Mouse (Mus musculus): ENCODE measurements around the gene Bysl. TPM values are rescaled to one million over a fixed set of nuclear protein-coding genes. Genes with fewer than 3 reads are reported as not detected.

The Bysl gene
- polyA plus RNA-seq, 1 experiment from 2014 or later = 31.9 TPM

GRCm38 (mm10) chr17:47554621-47555020 lies 56.7 kb downstream of the Bysl start:
- no peak for ATAC-seq
- WGBS = 76% methylated on average over 9 of the region's 10 CpGs
- no peaks in the 10 kb centered on the region for H3K27me3 ChIP-seq

DNA sequence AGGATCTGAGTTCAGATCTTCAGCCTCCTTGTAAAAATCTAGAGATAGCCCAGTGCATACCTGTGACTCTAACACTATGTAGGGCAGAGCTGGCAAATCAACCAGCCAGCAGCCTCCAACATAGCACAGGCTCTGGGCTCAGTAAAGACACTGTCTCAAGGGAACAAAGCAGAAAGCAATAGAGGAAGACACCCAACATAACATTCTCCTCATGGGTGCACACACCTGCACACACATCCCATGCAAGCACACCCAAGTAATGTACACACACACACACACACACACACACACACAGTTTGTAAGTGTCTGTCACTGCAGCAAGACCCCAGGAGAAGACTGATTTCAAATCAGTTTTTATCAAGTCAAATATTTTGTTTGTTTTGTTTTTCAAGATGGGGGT lies 58.3 kb downstream of the Bysl start:
- no peak overlapping the region for H3K4me3 ChIP-seq (replicated peaks)
- ATAC-seq = no peak

More at GRCm38 (mm10) chr17:47554621-47555020, 56.7 kb downstream of the Bysl start:
- Histone ChIP-seq H3K4me2 (replicated peaks) (no peak overlapping the region), H3K9me3 (no peaks in the 10 kb centered on the region), H3K9ac (replicated peaks) (no peak overlapping the region), H3K27ac (no peak overlapping the region), H3K4me3 (replicated peaks) (no peak overlapping the region), H3K36me3 (no peaks in the 10 kb centered on the region), H3K4me1 (replicated peaks) (no peaks in the 10 kb centered on the region)

GRCm38 (mm10) chr17:47551049-47551448 lies 60.2 kb downstream of the Bysl start:
- Histone ChIP-seq H3K9me3 (no peaks in the 10 kb centered on the region), H3K27me3 (no peaks in the 10 kb centered on the region), H3K4me2 (replicated peaks) (no peak overlapping the region), H3K4me1 (replicated peaks) (no peaks in the 10 kb centered on the region), H3K9ac (replicated peaks) (no peak overlapping the region), H3K27ac (no peak overlapping the region), H3K4me3 (replicated peaks) (no peak overlapping the region), H3K36me3 (no peaks in the 10 kb centered on the region)
- no peak for ATAC-seq
- 78% methylated on average over 7 of the region's 7 CpGs for WGBS

More for the DNA sequence above, 58.3 kb downstream of the Bysl start:
- Histone ChIP-seq H3K27ac (no peak overlapping the region), H3K36me3 (no peaks in the 10 kb centered on the region), H3K4me1 (replicated peaks) (no peaks in the 10 kb centered on the region), H3K9ac (replicated peaks) (no peak overlapping the region), H3K4me2 (replicated peaks) (no peak overlapping the region), H3K9me3 (no peaks in the 10 kb centered on the region), H3K27me3 (no peaks in the 10 kb centered on the region)

Other genes with a start within 250 kb of the Bysl start
- gene Mrps10, start 242.6 kb downstream of the Bysl start, polyA plus RNA-seq (2015; fragmentation: Nextera tagmentation; extraction: Ambion mirVana) = 76.8 and 81.0 TPM in 2 replicates
- gene Guca1b, start 226.1 kb downstream of the Bysl start, polyA plus RNA-seq (2015; fragmentation: Nextera tagmentation; extraction: Ambion mirVana) = 0.48 and 0.93 TPM in 2 replicates
- 0.19 and 0.31 TPM in 2 replicates for gene Guca1a, start 210.9 kb downstream of the Bysl start, polyA plus RNA-seq (2015; fragmentation: Nextera tagmentation; extraction: Ambion mirVana)
- 0.26 and 0.30 TPM in 2 replicates for gene AI661453, start 174.9 kb downstream of the Bysl start, polyA plus RNA-seq (2015; fragmentation: Nextera tagmentation; extraction: Ambion mirVana)
- gene 1700001C19Rik, start 174.1 kb downstream of the Bysl start, polyA plus RNA-seq (2015; fragmentation: Nextera tagmentation; extraction: Ambion mirVana) = 0.62 and 0.70 TPM in 2 replicates
- 24.6 and 27.3 TPM in 2 replicates for gene Taf8, start 109.2 kb downstream of the Bysl start, polyA plus RNA-seq (2015; fragmentation: Nextera tagmentation; extraction: Ambion mirVana)
- 60.4 and 71.4 TPM in 2 replicates for gene Ccnd3, start 106.4 kb downstream of the Bysl start, polyA plus RNA-seq (2015; fragmentation: Nextera tagmentation; extraction: Ambion mirVana)
- gene Med20, start 90 bp upstream of the Bysl start, polyA plus RNA-seq (2015; fragmentation: Nextera tagmentation; extraction: Ambion mirVana) = 43.8 and 44.3 TPM in 2 replicates
- 2.4 and 3.7 TPM in 2 replicates for gene Gm20517, start 97 bp upstream of the Bysl start, polyA plus RNA-seq (2015; fragmentation: Nextera tagmentation; extraction: Ambion mirVana)
- 10.0 and 10.8 TPM in 2 replicates for gene Usp49, start 19.2 kb upstream of the Bysl start, polyA plus RNA-seq (2015; fragmentation: Nextera tagmentation; extraction: Ambion mirVana)
- 285 and 287 TPM in 2 replicates for gene Tomm6, start 76.9 kb upstream of the Bysl start, polyA plus RNA-seq (2015; fragmentation: Nextera tagmentation; extraction: Ambion mirVana)
- gene Frs3, start 77.5 kb upstream of the Bysl start, polyA plus RNA-seq (2015; fragmentation: Nextera tagmentation; extraction: Ambion mirVana) = 26.9 and 28.0 TPM in 2 replicates
- gene Gm21981, start 83.0 kb upstream of the Bysl start, polyA plus RNA-seq (2015; fragmentation: Nextera tagmentation; extraction: Ambion mirVana) = 0.62 and 0.66 TPM in 2 replicates
- 1.0 TPM in 2 replicates for gene Prickle4, start 83.2 kb upstream of the Bysl start, polyA plus RNA-seq (2015; fragmentation: Nextera tagmentation; extraction: Ambion mirVana)
- not detected in 2 replicates for gene Pgc, start 115.3 kb upstream of the Bysl start, polyA plus RNA-seq (2015; fragmentation: Nextera tagmentation; extraction: Ambion mirVana)
- gene Tfeb, start 125.5 kb upstream of the Bysl start, polyA plus RNA-seq (2015; fragmentation: Nextera tagmentation; extraction: Ambion mirVana) = 1.8 and 2.0 TPM in 2 replicates
- gene Mdfi, start 223.2 kb upstream of the Bysl start, polyA plus RNA-seq (2015; fragmentation: Nextera tagmentation; extraction: Ambion mirVana) = 2.8 and 4.4 TPM in 2 replicates

Measured in midbrain, embryonic 13.5 days (tissue).